Mouse (Mus musculus): Measurements from ENCODE around the gene Opcml. TPM values are rescaled to one million over a fixed set of nuclear protein-coding genes. Genes with fewer than 3 reads are reported as not detected.
A peak's percentile ranks its signal among the peaks of the same experiment; 100 is the strongest.

The Opcml gene
- polyA plus RNA-seq, 1 experiment from 2014 or later = 13.3 TPM

DNA sequence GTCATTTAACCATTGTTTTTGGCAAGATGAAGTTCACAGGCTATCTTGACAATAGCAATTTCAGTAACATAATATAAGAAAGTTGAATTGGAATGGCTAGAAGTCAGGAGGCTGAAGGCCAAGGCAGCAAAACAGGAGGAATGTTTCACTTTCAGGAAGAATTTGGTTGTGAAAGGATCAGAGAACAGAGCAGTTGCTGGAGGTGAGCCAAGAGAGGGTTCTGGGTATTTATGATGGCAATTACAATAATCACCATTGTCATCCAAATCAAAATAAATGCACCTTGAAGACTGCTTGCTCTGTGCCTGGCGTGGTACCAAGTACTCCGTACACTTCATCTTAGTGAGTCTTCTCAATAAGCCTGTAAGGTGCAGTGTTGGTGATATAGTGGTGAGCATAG lies 483.2 kb downstream of the Opcml start:
- DNase-seq (ENCODE audit: low spot score) (no peak), ATAC-seq (no peak)
- no peak overlapping the region for H3K4me3 ChIP-seq (ENCODE audit: low read depth, low read length)

GRCm38 (mm10) chr9:28278555-28278954 lies 488.0 kb downstream of the Opcml start:
- Histone ChIP-seq H3K27ac (ENCODE audit: low read depth, low read length) (no peak overlapping the region), H3K4me2 (ENCODE audit: low read length) (no peak overlapping the region), H3K4me1 (ENCODE audit: control insufficient read depth, insufficient read depth, low read length) (no peaks in the 10 kb centered on the region), H3K27me3 (replicated peaks; ENCODE audit: control insufficient read depth, insufficient read depth, low read length) (no peaks in the 10 kb centered on the region), H3K4me3 (ENCODE audit: low read depth, low read length) (no peak overlapping the region), H3K36me3 (ENCODE audit: control insufficient read depth, insufficient read depth, low read length) (no peaks in the 10 kb centered on the region), H3K9ac (ENCODE audit: low read length) (no peak overlapping the region), H3K9me3 (replicated peaks; ENCODE audit: control insufficient read depth, low read length) (no peaks in the 10 kb centered on the region)
- 90% methylated on average over 2 of the region's 2 CpGs for WGBS
- no peak for ATAC-seq
- DNase-seq (ENCODE audit: low spot score) = no peak

More for the DNA sequence above, 483.2 kb downstream of the Opcml start:
- H3K36me3 ChIP-seq (ENCODE audit: control insufficient read depth, insufficient read depth, low read length) = no peaks in the 10 kb centered on the region
- WGBS = 76% methylated on average over 2 of the region's 2 CpGs
- H3K27me3 ChIP-seq (replicated peaks; ENCODE audit: control insufficient read depth, insufficient read depth, low read length) = no peaks in the 10 kb centered on the region
- H3K4me2 ChIP-seq (ENCODE audit: low read length) = no peak overlapping the region
- no peak overlapping the region for H3K9ac ChIP-seq (ENCODE audit: low read length)
- no peaks in the 10 kb centered on the region for H3K4me1 ChIP-seq (ENCODE audit: control insufficient read depth, insufficient read depth, low read length)
- H3K27ac ChIP-seq (ENCODE audit: low read depth, low read length) = no peak overlapping the region
- no peaks in the 10 kb centered on the region for H3K9me3 ChIP-seq (replicated peaks; ENCODE audit: control insufficient read depth, low read length)

DNA sequence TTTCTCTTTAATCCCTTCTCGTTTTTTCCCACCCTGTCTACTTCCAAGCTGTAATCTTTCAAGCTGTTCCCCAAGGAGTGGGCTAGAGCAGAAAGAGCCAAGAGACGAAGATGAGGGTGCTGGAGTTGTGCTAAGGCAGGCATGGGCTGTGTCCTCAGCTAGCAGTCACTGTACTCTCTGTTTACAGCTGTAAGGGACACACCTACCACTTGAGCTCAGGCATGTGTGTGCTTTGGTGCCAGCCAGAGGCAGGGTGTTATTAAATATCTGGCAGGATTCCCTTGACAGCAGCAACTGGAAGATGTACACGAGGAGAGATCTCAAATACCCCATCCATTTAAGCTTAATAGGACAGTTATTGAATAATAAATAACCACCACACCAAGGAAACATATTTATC lies 490.4 kb downstream of the Opcml start:
- Histone ChIP-seq H3K4me2 (ENCODE audit: low read length) (no peak overlapping the region), H3K9me3 (replicated peaks; ENCODE audit: control insufficient read depth, low read length) (no peaks in the 10 kb centered on the region), H3K9ac (ENCODE audit: low read length) (no peak overlapping the region), H3K27ac (ENCODE audit: low read depth, low read length) (no peak overlapping the region), H3K4me1 (ENCODE audit: control insufficient read depth, insufficient read depth, low read length) (no peaks in the 10 kb centered on the region), H3K36me3 (ENCODE audit: control insufficient read depth, insufficient read depth, low read length) (no peaks in the 10 kb centered on the region), H3K4me3 (ENCODE audit: low read depth, low read length) (no peak overlapping the region), H3K27me3 (replicated peaks; ENCODE audit: control insufficient read depth, insufficient read depth, low read length) (no peaks in the 10 kb centered on the region)
- DNase-seq (ENCODE audit: low spot score) = no peak
- no peak for ATAC-seq
- 53% methylated on average over 3 of the region's 3 CpGs for WGBS

- WGBS = 76% methylated on average over 3 of the region's 3 CpGs
- Histone ChIP-seq H3K27ac (ENCODE audit: low read depth, low read length) (no peak overlapping the region), H3K9me3 (replicated peaks; ENCODE audit: control insufficient read depth, low read length) (no peaks in the 10 kb centered on the region), H3K4me1 (ENCODE audit: control insufficient read depth, insufficient read depth, low read length) (no peaks in the 10 kb centered on the region), H3K36me3 (ENCODE audit: control insufficient read depth, insufficient read depth, low read length) (no peaks in the 10 kb centered on the region), H3K4me2 (ENCODE audit: low read length) (no peak overlapping the region), H3K4me3 (ENCODE audit: low read depth, low read length) (no peak overlapping the region), H3K27me3 (replicated peaks; ENCODE audit: control insufficient read depth, insufficient read depth, low read length) (no peaks in the 10 kb centered on the region), H3K9ac (ENCODE audit: low read length) (no peak overlapping the region)
- DNase-seq (ENCODE audit: low spot score) = no peak
- no peak for ATAC-seq
These were observed 491.0 kb downstream of the Opcml start for GRCm38 (mm10) chr9:28281571-28281970.

- 87% methylated on average over 3 of the region's 3 CpGs for WGBS
These were observed 494.4 kb downstream of the Opcml start for GRCm38 (mm10) chr9:28285016-28285415.

DNA sequence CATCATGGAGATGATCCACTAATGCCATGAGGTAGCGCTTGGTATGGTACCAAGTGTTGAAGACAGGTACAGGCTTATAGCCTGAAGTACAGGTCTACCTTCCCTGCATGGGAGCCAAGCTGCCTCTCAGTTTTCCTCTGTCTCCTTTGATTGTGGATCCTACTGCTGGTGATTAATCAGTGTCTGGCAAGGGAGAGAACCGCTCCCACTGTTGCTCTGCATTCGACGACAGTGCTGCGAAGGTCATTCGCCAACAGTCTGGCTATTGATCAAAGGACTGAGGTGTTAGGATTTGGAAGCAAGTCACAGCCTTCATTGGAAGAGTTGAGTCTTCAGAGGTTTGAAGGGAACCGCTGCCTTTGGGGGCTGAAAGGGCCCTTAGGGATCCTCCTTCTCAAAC lies 495.8 kb downstream of the Opcml start:
- H3K9me3 ChIP-seq (replicated peaks; ENCODE audit: control insufficient read depth, low read length) = no peaks in the 10 kb centered on the region
- no peaks in the 10 kb centered on the region for H3K27me3 ChIP-seq (replicated peaks; ENCODE audit: control insufficient read depth, insufficient read depth, low read length)
- no peak overlapping the region for H3K4me2 ChIP-seq (ENCODE audit: low read length)
- no peaks in the 10 kb centered on the region for H3K4me1 ChIP-seq (ENCODE audit: control insufficient read depth, insufficient read depth, low read length)
- H3K9ac ChIP-seq (ENCODE audit: low read length) = no peak overlapping the region
- DNase-seq (ENCODE audit: low spot score) (no peak), ATAC-seq (no peak)
- WGBS = 91% methylated on average over 7 of the region's 7 CpGs
- no peak overlapping the region for H3K27ac ChIP-seq (ENCODE audit: low read depth, low read length)
- no peaks in the 10 kb centered on the region for H3K36me3 ChIP-seq (ENCODE audit: control insufficient read depth, insufficient read depth, low read length)
- no peak overlapping the region for H3K4me3 ChIP-seq (ENCODE audit: low read depth, low read length)

More at GRCm38 (mm10) chr9:28285016-28285415, 494.4 kb downstream of the Opcml start:
- Histone ChIP-seq H3K9me3 (replicated peaks; ENCODE audit: control insufficient read depth, low read length) (no peaks in the 10 kb centered on the region), H3K4me2 (ENCODE audit: low read length) (no peak overlapping the region), H3K4me3 (ENCODE audit: low read depth, low read length) (no peak overlapping the region), H3K27me3 (replicated peaks; ENCODE audit: control insufficient read depth, insufficient read depth, low read length) (no peaks in the 10 kb centered on the region), H3K9ac (ENCODE audit: low read length) (no peak overlapping the region), H3K4me1 (ENCODE audit: control insufficient read depth, insufficient read depth, low read length) (no peaks in the 10 kb centered on the region), H3K36me3 (ENCODE audit: control insufficient read depth, insufficient read depth, low read length) (no peaks in the 10 kb centered on the region), H3K27ac (ENCODE audit: low read depth, low read length) (no peak overlapping the region)
- no peak for ATAC-seq
- DNase-seq (ENCODE audit: low spot score) = no peak

GRCm38 (mm10) chr9:28287485-28287884 lies 496.9 kb downstream of the Opcml start:
- H3K9me3 ChIP-seq (replicated peaks; ENCODE audit: control insufficient read depth, low read length) = no peaks in the 10 kb centered on the region
- no peak overlapping the region for H3K27ac ChIP-seq (ENCODE audit: low read depth, low read length)
- ATAC-seq = no peak
- no peaks in the 10 kb centered on the region for H3K27me3 ChIP-seq (replicated peaks; ENCODE audit: control insufficient read depth, insufficient read depth, low read length)
- no peak for DNase-seq (ENCODE audit: low spot score)
- no peaks in the 10 kb centered on the region for H3K4me1 ChIP-seq (ENCODE audit: control insufficient read depth, insufficient read depth, low read length)
- WGBS = 56% methylated on average over 2 of the region's 2 CpGs
- H3K9ac ChIP-seq (ENCODE audit: low read length) = no peak overlapping the region
- H3K4me3 ChIP-seq (ENCODE audit: low read depth, low read length) = no peak overlapping the region
- H3K4me2 ChIP-seq (ENCODE audit: low read length) = no peak overlapping the region
- H3K36me3 ChIP-seq (ENCODE audit: control insufficient read depth, insufficient read depth, low read length) = no peaks in the 10 kb centered on the region

- ATAC-seq (no peak), DNase-seq (ENCODE audit: low spot score) (peak; percentile 15)
- no peak overlapping the region for H3K4me3 ChIP-seq (ENCODE audit: low read depth, low read length)
- 7% methylated on average over 1 of the region's 1 CpGs for WGBS
- H3K27me3 ChIP-seq (replicated peaks; ENCODE audit: control insufficient read depth, insufficient read depth, low read length) = no peaks in the 10 kb centered on the region
- H3K9me3 ChIP-seq (replicated peaks; ENCODE audit: control insufficient read depth, low read length) = no peaks in the 10 kb centered on the region; the same call in 1 of the 2 replicates
- no peak overlapping the region for H3K9ac ChIP-seq (ENCODE audit: low read length)
- H3K36me3 ChIP-seq (ENCODE audit: control insufficient read depth, insufficient read depth, low read length) = no peaks in the 10 kb centered on the region
- H3K27ac ChIP-seq (ENCODE audit: low read depth, low read length) = no peak overlapping the region
- no peak overlapping the region for H3K4me2 ChIP-seq (ENCODE audit: low read length)
- H3K4me1 ChIP-seq (ENCODE audit: control insufficient read depth, insufficient read depth, low read length) = no peaks in the 10 kb centered on the region
These were observed 499.2 kb downstream of the Opcml start for GRCm38 (mm10) chr9:28289696-28290330.

GRCm38 (mm10) chr9:28303659-28304058 lies 513.1 kb downstream of the Opcml start:
- WGBS = 77% methylated on average over 8 of the region's 8 CpGs
- no peak overlapping the region for H3K9ac ChIP-seq (ENCODE audit: low read length)

More at GRCm38 (mm10) chr9:28303659-28304058, 513.1 kb downstream of the Opcml start:
- Histone ChIP-seq H3K4me3 (ENCODE audit: low read depth, low read length) (no peak overlapping the region), H3K4me1 (ENCODE audit: control insufficient read depth, insufficient read depth, low read length) (0 out of 2 replicates have a peak, but pooled peaks cover 2% of the 10 kb centered on the region), H3K27ac (ENCODE audit: low read depth, low read length) (no peak overlapping the region), H3K9me3 (replicated peaks; ENCODE audit: control insufficient read depth, low read length) (no peaks in the 10 kb centered on the region), H3K4me2 (ENCODE audit: low read length) (no peak overlapping the region), H3K36me3 (ENCODE audit: control insufficient read depth, insufficient read depth, low read length) (no peaks in the 10 kb centered on the region), H3K27me3 (replicated peaks; ENCODE audit: control insufficient read depth, insufficient read depth, low read length) (no peaks in the 10 kb centered on the region)
- DNase-seq (ENCODE audit: low spot score) (no peak), ATAC-seq (no peak)
